Mouse (Mus musculus) ovary, postnatal 36 days (tissue): ENCODE data around the gene Ephb2.
A peak's percentile ranks its signal among the peaks of the same experiment; 100 is the strongest.

Experiments
- DNase-seq: peaks from one replicate; pipeline ENCODE4 v3.0.0; 2022; ENCODE audit warnings: low spot score, mixed read lengths

The Ephb2 gene

GRCm38 (mm10) chr4:136651357-136651811, 184.4 kb downstream of the Ephb2 start:
- no peak for DNase-seq

GRCm38 (mm10) chr4:136650261-136650660, 185.5 kb downstream of the Ephb2 start:
- no peak for DNase-seq

- DNase-seq = no peak
Observed at GRCm38 (mm10) chr4:136649480-136650196, 186.2 kb downstream of the Ephb2 start.

- peak; percentile 73 for DNase-seq
Observed at GRCm38 (mm10) chr4:136648922-136649479, 186.8 kb downstream of the Ephb2 start.

- no peak for DNase-seq
Observed at GRCm38 (mm10) chr4:136638890-136639289, 196.9 kb downstream of the Ephb2 start.

- DNase-seq = no peak
Observed at GRCm38 (mm10) chr4:136638230-136638750, 197.5 kb downstream of the Ephb2 start.

GRCm38 (mm10) chr4:136637563-136638229, 198.1 kb downstream of the Ephb2 start:
- peak; percentile 24 for DNase-seq

- no peak for DNase-seq
Observed at GRCm38 (mm10) chr4:136636983-136637562, 198.7 kb downstream of the Ephb2 start.

- DNase-seq = no peak
Observed at GRCm38 (mm10) chr4:136636511-136636910, 199.3 kb downstream of the Ephb2 start.

- DNase-seq = no peak
Observed at GRCm38 (mm10) chr4:136635995-136636394, 199.8 kb downstream of the Ephb2 start.

- peak; percentile 30 for DNase-seq
Observed at GRCm38 (mm10) chr4:136631237-136631994, 204.4 kb downstream of the Ephb2 start.

GRCm38 (mm10) chr4:136626590-136626989, 209.2 kb downstream of the Ephb2 start:
- DNase-seq = no peak

- no peak for DNase-seq
Observed at GRCm38 (mm10) chr4:136622388-136622787, 213.4 kb downstream of the Ephb2 start, which contains the start of gene Lactbl1. Lactbl1 (plus strand) TSS chr4:136622621.

- no peak for DNase-seq
Observed at GRCm38 (mm10) chr4:136621956-136622355, 213.8 kb downstream of the Ephb2 start.

- DNase-seq = no peak
Observed at GRCm38 (mm10) chr4:136621336-136621735, 214.5 kb downstream of the Ephb2 start.

- no peak for DNase-seq
Observed at GRCm38 (mm10) chr4:136613657-136614056, 222.1 kb downstream of the Ephb2 start.

GRCm38 (mm10) chr4:136610387-136610856, 225.4 kb downstream of the Ephb2 start, which contains the start of gene Tex46:
Tex46 (plus strand) TSS chr4:136610437.
- DNase-seq = no peak

- no peak for DNase-seq
Observed at GRCm38 (mm10) chr4:136605756-136606485, 229.9 kb downstream of the Ephb2 start.

GRCm38 (mm10) chr4:136602568-136602967, 233.2 kb downstream of the Ephb2 start, which contains the start of gene Kdm1a:
Kdm1a (minus strand) TSS chr4:136602723.
- peak; percentile 96 for DNase-seq

- peak; percentile 56 for DNase-seq
Observed at GRCm38 (mm10) chr4:136602018-136602554, 233.7 kb downstream of the Ephb2 start.
